Mouse (Mus musculus): ENCODE data around the gene Lrmda.

GRCm38 (mm10) chr14:23095158-23096016, 1075.9 kb downstream of the Lrmda start:
- no peak for TF ChIP-seq CTCF (IDR thresholded peaks at IDR 0.05; ENCODE audit: borderline replicate concordance, insufficient read depth, low read length)
- no peak for TF ChIP-seq POLR2A (IDR thresholded peaks at IDR 0.05; ENCODE audit: low read depth, low read length)
